8 mouse cellular contexts compared by ENCODE assay signal in the genomic region with DNA sequence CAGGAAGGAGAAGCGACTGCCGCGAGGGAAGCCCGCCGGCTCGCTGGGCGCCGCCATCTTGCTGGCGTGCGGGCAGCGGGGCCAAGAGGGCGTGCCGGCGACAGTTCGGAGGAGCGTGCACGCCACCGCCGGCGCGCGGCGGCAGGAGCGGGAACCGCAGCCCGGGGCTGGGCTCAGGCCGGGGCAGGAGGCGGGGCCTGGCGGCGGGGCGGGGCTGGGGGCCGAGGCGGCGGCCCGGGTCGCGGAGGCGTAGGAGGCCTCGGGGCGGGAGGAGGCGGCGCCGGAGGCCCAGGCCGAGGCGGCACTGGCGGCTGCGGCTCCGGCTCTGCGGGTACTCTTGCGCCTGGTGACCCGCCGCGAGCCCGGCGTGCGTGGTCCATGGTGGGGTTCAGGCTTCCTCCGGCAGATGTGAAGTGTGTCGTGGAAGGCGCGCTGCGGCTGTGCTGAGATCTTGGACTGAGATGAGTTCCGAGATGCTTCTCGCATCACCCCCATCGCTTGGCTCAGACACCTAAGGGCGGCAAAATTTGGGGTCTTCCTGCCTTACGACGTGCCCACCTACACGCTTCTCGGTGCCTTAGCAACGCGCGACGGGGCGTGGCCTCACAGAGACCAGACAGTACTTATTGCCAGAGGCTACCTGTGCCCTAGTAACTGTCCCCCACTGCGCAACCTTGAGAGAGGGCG. TPM values are rescaled to one million over a fixed set of nuclear protein-coding genes. Genes with fewer than 3 reads are reported as not detected.
DNase-seq lines count a peak whose midpoint lies in the region; ATAC-seq and TF ChIP-seq lines count a peak whose summit lies in the region.

A gene (minus strand): TSS at position 146 of the 687 bp plus-strand sequence.
A gene (plus strand): TSS at position 224 of the 687 bp plus-strand sequence.

- peak within 1 kb of the TSS; percentile 91 for H3K27ac ChIP-seq in hindbrain, embryonic 14.5 days
- H3K27ac ChIP-seq in macrophage = no peak within 1 kb of the TSS

- no peaks in the 10 kb centered on the region for H3K79me2 ChIP-seq in macrophage (ENCODE audit: inconsistent target)

- no peaks in the 10 kb centered on the region for H3K9me3 ChIP-seq in hindbrain, embryonic 14.5 days (ENCODE audit: control insufficient read depth, low read length)

- no peak for TF ChIP-seq CTCF in Patski (IDR thresholded peaks at IDR 0.05)

- WGBS in hindbrain, embryonic 14.5 days = under 1% methylated on average over 62 of the region's 76 CpGs
- WGBS in macrophage (ENCODE audit: missing documents) = under 1% methylated on average over 59 of the region's 76 CpGs

- in situ Hi-C loops in Patski (cut with MboI; ENCODE audit: low pct_unique_long_range_greater_than_20kb) = no loop called here

- peak; percentile 79 for ATAC-seq in Patski
- peak; percentile 91 for ATAC-seq in hindbrain, embryonic 14.5 days (ENCODE audit: low FRiP score)

- POLR2A ChIA-PET in Patski (lab: Charles Lee) = interaction anchor here (2.2 kb wide), 1 partner anchor 11 kb away, joined by 11 read pairs; a partner anchor contains a TSS

- H3K4me2 ChIP-seq in hindbrain, embryonic 14.5 days (replicated peaks) = peak within 1 kb of the TSS; percentile 79

- no peaks in the 10 kb centered on the region for H3K27me3 ChIP-seq in Patski
- H3K27me3 ChIP-seq in hindbrain, embryonic 14.5 days (ENCODE audit: control insufficient read depth, insufficient read depth, low read length) = no peaks in the 10 kb centered on the region

- H3K9ac ChIP-seq in hindbrain, embryonic 14.5 days = peak within 1 kb of the TSS; percentile 81

- CTCF ChIA-PET in Patski (lab: Charles Lee) = no interaction called here

- peaks cover 29% of the 10 kb centered on the region for H3K36me3 ChIP-seq in hindbrain, embryonic 14.5 days (replicated peaks; ENCODE audit: control insufficient read depth, insufficient read depth)
- peaks cover 11% of the 10 kb centered on the region; the same call in 1 of the 2 replicates for H3K36me3 ChIP-seq in macrophage (ENCODE audit: inconsistent target)

- peaks cover 16% of the 10 kb centered on the region for H3K4me1 ChIP-seq in hindbrain, embryonic 14.5 days (replicated peaks; ENCODE audit: control insufficient read depth, insufficient read depth, low read length)

- DNase-seq in Patski (ENCODE audit: low read depth, low spot score) = no peak
- DNase-seq in cerebellum, postnatal 14 days = peak; percentile 88 to 92
- peak; percentile 52 to 67 for DNase-seq in frontal cortex, postnatal 25 days (ENCODE audit: low spot score in 2 of 2)
- peak; percentile 79 for DNase-seq in hindbrain, embryonic 14.5 days (ENCODE audit: low spot score)
- peak; percentile 83 to 89 for DNase-seq in left cerebral cortex, adult 18-20 months (ENCODE audit: low spot score in 2 of 2)
- DNase-seq in right cerebral cortex, adult 18-20 months = peak; percentile 89
- peak; percentile 44 for DNase-seq in urinary bladder, postnatal 10 days (ENCODE audit: low spot score)

- H3K4me3 ChIP-seq in hindbrain, embryonic 14.5 days (replicated peaks; ENCODE audit: low read length) = peak within 1 kb of the TSS; percentile 75
- peak within 1 kb of the TSS; percentile 67 for H3K4me3 ChIP-seq in macrophage (ENCODE audit: inconsistent target)

RNA-seq across cellular contexts. Expression of the first gene that starts in this region (rescaled TPM):
- 47.6 TPM for polyA plus RNA-seq in Patski (2021)
- 35.2 and 43.4 TPM in 2 replicates for polyA plus RNA-seq in hindbrain, embryonic 14.5 days (2014; fragmentation: Nextera tagmentation; extraction: Ambion mirVana)
- 10 to 100 TPM; 20.6 to 23.9 TPM for total RNA-seq in left cerebral cortex, adult 18-20 months (2021)
- 10 to 100 TPM in 7 of 26 experiments, 1 to 10 TPM in 18, under 1 TPM in 1; 0.97 to 14.5 (median 5.4) TPM for total RNA-seq in macrophage (2018; cell fraction: chromatin; rRNA removed)
- 10 to 100 TPM; 10.6 to 30.4 (median 22.3) TPM for total RNA-seq in macrophage (2018; cell fraction: cytosol; rRNA removed)
- 10 to 100 TPM in 12 of 26 experiments, 1 to 10 TPM in 14; 2.8 to 25.4 (median 9.4) TPM for total RNA-seq in macrophage (2018; cell fraction: nucleus; rRNA removed)
- 16.2 to 28.0 TPM (median 20.3 TPM) in 3 replicates for polyA plus RNA-seq in macrophage (2018)

RNA-seq across cellular contexts. Expression of the second gene that starts in this region (rescaled TPM):
- 2.4 TPM for polyA plus RNA-seq in Patski (2021)
- polyA plus RNA-seq in hindbrain, embryonic 14.5 days (2014; fragmentation: Nextera tagmentation; extraction: Ambion mirVana) = 1.9 and 2.4 TPM in 2 replicates
- 1 to 10 TPM; 1.9 to 2.1 TPM for total RNA-seq in left cerebral cortex, adult 18-20 months (2021)
- total RNA-seq in macrophage (2018; cell fraction: chromatin; rRNA removed) = 10 to 100 TPM in 3 of 26 experiments, 1 to 10 TPM in 23; 2.2 to 14.6 (median 7.0) TPM
- total RNA-seq in macrophage (2018; cell fraction: cytosol; rRNA removed) = 1 to 10 TPM in 16 of 26 experiments, under 1 TPM in 10; 0.32 to 2.4 (median 1.2) TPM
- 10 to 100 TPM in 2 of 26 experiments, 1 to 10 TPM in 24; 1.4 to 11.1 (median 4.1) TPM for total RNA-seq in macrophage (2018; cell fraction: nucleus; rRNA removed)
- 0.50 to 3.8 TPM (median 0.72 TPM) in 3 replicates for polyA plus RNA-seq in macrophage (2018)
